Mouse (Mus musculus) liver, embryonic 14.5 days (tissue): Measurements from ENCODE around the gene Aldh2.

ENCODE experiments used
- CTCF ChIP-seq: IDR thresholded peaks from 2 replicates; pipeline ENCODE4 v1.5.1; 2016; ENCODE audit warnings: antibody characterized with exemption, low read depth, control low read depth
- EP300 ChIP-seq: IDR thresholded peaks from 2 replicates; pipeline ENCODE4 v1.6.1; 2016; ENCODE audit warnings: antibody characterized with exemption, low read depth

DNA sequence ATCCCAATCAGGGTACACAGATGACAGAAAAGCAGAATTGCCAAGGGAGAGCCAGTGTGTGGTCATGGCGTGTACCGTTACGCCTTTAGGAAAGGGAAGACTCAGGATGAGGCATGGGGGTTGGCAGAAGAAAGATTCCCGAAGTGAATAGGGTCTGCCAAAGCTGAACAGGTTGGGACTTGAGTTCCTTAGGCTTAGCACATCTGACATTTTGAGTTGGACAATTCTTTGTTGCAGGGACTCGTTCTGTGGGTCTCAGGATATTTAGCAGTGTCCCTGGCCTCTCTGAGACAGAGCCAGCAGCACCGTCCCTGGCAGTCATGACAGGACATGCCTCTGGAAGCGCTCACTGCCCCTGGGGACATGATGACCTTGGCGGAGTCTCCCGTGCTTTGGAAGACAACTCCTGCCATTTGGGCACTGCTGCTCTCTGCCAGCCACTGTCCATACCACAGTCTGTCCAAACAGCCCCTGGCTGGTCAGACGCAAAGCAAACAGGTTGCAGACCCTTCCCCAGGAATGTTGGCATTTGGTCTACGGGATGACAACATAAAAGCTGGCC, 16.6 kb downstream of the Aldh2 start:
- TF ChIP-seq CTCF (no peak), EP300 (no peak)
